Mouse (Mus musculus) MEL (cell line): ENCODE results near the gene Ccdc57. TPM values are rescaled to one million over a fixed set of nuclear protein-coding genes. Genes with fewer than 3 reads are reported as not detected.

ENCODE experiments used
- DNase-seq: peaks from one replicate; pipeline ENCODE4 v3.0.0; 2011; ENCODE audit warnings: low read depth, low spot score
- H3K27ac ChIP-seq: 2 replicates; pipeline ENCODE4 v1.5.1; 2012; ENCODE audit warnings: low read depth, mild to moderate bottlenecking, control low read depth, low read length, moderate library complexity; ENCODE audit not compliant: control insufficient read depth
- H3K27me3 ChIP-seq, 2 experiments: fragments of 150-350 bp in 1 of 2; sonication (generic) in 1 of 2; 2 replicates each; pipeline ENCODE4 v1.6.1; 2012; ENCODE audit warnings: low read length in 2 of 2, mild to moderate bottlenecking in 2 of 2, improper control_type of control experiment in 1 of 2, moderate library complexity in 1 of 2; ENCODE audit not compliant: insufficient read depth in 2 of 2, control insufficient read depth in 1 of 2
- H3K36me3 ChIP-seq, 2 experiments: 2 replicates each; pipeline ENCODE4 v1.6.1; 2012 to 2014; ENCODE audit warnings: low read length in 2 of 2, improper control_type of control experiment in 1 of 2, inconsistent platforms in 1 of 2, mild to moderate bottlenecking in 1 of 2; ENCODE audit not compliant: insufficient read depth in 2 of 2, control insufficient read depth in 1 of 2
- H3K4me1 ChIP-seq, 2 experiments: fragments of 150-350 bp in 1 of 2; sonication (generic) in 1 of 2; 2 replicates each; pipeline ENCODE4 v1.6.1; 2012; ENCODE audit warnings: low read length in 2 of 2, improper control_type of control experiment in 1 of 2, mild to moderate bottlenecking in 1 of 2; ENCODE audit not compliant: insufficient read depth in 2 of 2, control insufficient read depth in 1 of 2
- H3K4me3 ChIP-seq, 2 experiments: fragments of 150-350 bp in 1 of 2; sonication (generic) in 1 of 2; 2 replicates each; pipeline ENCODE4 v1.5.1; 2012; ENCODE audit warnings: low read depth in 2 of 2, low read length in 2 of 2, mild to moderate bottlenecking in 2 of 2, moderate library complexity in 2 of 2, control low read depth in 1 of 2, improper control_type of control experiment in 1 of 2; ENCODE audit not compliant: control insufficient read depth in 1 of 2, insufficient read depth in 1 of 2
- H3K79me2 ChIP-seq: 2 replicates; pipeline ENCODE4 v1.6.1; 2012; ENCODE audit warnings: mild to moderate bottlenecking, low read length, moderate library complexity; ENCODE audit not compliant: control insufficient read depth, poor library complexity, insufficient read depth
- H3K9ac ChIP-seq: 2 replicates; pipeline ENCODE4 v1.6.1; 2012; ENCODE audit warnings: low read depth, mild to moderate bottlenecking, control low read depth, low read length, moderate library complexity; ENCODE audit not compliant: control insufficient read depth, poor library complexity, severe bottlenecking
- H3K9me3 ChIP-seq: fragments of 150-350 bp; sonication (generic); replicated peaks from 2 replicates; pipeline ENCODE4 v1.6.1; 2012; ENCODE audit warnings: mild to moderate bottlenecking, low read length, improper control_type of control experiment, moderate library complexity; ENCODE audit not compliant: insufficient read depth
- CHD1 ChIP-seq: IDR thresholded peaks from 2 replicates; pipeline ENCODE4 v1.6.1; 2012; ENCODE audit warnings: low read depth, mild to moderate bottlenecking, inconsistent platforms, low read length, improper control_type of control experiment
- CTCF ChIP-seq, 3 experiments: IDR thresholded peaks in 2 of 3; conservative IDR thresholded peaks in 1 of 3; 2 replicates each; pipeline ENCODE4 v1.5.1; 2011 to 2012; ENCODE audit warnings: low read length in 3 of 3, low read depth in 2 of 3, mild to moderate bottlenecking in 2 of 3, improper control_type of control experiment in 1 of 3, inconsistent platforms in 1 of 3, mixed read lengths in 1 of 3, moderate library complexity in 1 of 3; ENCODE audit not compliant: control insufficient read depth in 1 of 3, insufficient read depth in 1 of 3, poor library complexity in 1 of 3, severe bottlenecking in 1 of 3
- E2F4 ChIP-seq: IDR thresholded peaks from 2 replicates; pipeline ENCODE4 v1.6.1; 2011; ENCODE audit warnings: low read depth, low read length, improper control_type of control experiment, borderline replicate concordance
- ELF1 ChIP-seq: IDR thresholded peaks from 2 replicates; pipeline ENCODE4 v1.6.1; 2014; ENCODE audit warnings: low read depth, mild to moderate bottlenecking, inconsistent platforms, low read length, improper control_type of control experiment, moderate library complexity
- ETS1 ChIP-seq: IDR thresholded peaks from 2 replicates; pipeline ENCODE4 v1.6.1; 2012; ENCODE audit warnings: low read depth, mild to moderate bottlenecking, inconsistent platforms, low read length, improper control_type of control experiment, moderate library complexity
- GABPA ChIP-seq: IDR thresholded peaks from 2 replicates; pipeline ENCODE4 v1.6.1; 2012; ENCODE audit warnings: low read depth, mild to moderate bottlenecking, inconsistent platforms, low read length, improper control_type of control experiment, moderate library complexity
- GATA1 ChIP-seq: IDR thresholded peaks from 2 replicates; pipeline ENCODE4 v1.6.1; 2011; ENCODE audit warnings: low read depth, low read length, improper control_type of control experiment
- HCFC1 ChIP-seq: IDR thresholded peaks from 2 replicates; pipeline ENCODE4 v1.6.1; 2012; ENCODE audit warnings: low read depth, mild to moderate bottlenecking, inconsistent platforms, low read length, improper control_type of control experiment, moderate library complexity
- KAT2A ChIP-seq: conservative IDR thresholded peaks from 2 replicates; pipeline ENCODE4 v1.6.1; 2012; ENCODE audit warnings: low read depth, low read length, improper control_type of control experiment, inconsistent platforms
- MAZ ChIP-seq: IDR thresholded peaks from 2 replicates; pipeline ENCODE4 v1.6.1; 2012; ENCODE audit warnings: low read depth, mild to moderate bottlenecking, inconsistent platforms, low read length, improper control_type of control experiment
- MEF2A ChIP-seq: IDR thresholded peaks from 2 replicates; pipeline ENCODE4 v1.6.1; 2014; ENCODE audit warnings: low read depth, mild to moderate bottlenecking, inconsistent platforms, low read length, improper control_type of control experiment; ENCODE audit not compliant: poor library complexity, insufficient replicate concordance, severe bottlenecking; ENCODE audit errors: extremely low read depth
- MXI1 ChIP-seq: IDR thresholded peaks from 2 replicates; pipeline ENCODE4 v1.6.1; 2011; ENCODE audit warnings: mild to moderate bottlenecking, low read depth, low read length, improper control_type of control experiment
- MYB ChIP-seq: IDR thresholded peaks from 2 replicates; pipeline ENCODE4 v1.6.1; 2011; ENCODE audit warnings: mild to moderate bottlenecking, low read depth, low read length, improper control_type of control experiment
- MYC ChIP-seq: IDR thresholded peaks from 2 replicates; pipeline ENCODE4 v1.6.1; 2011; ENCODE audit warnings: low read depth, mild to moderate bottlenecking, low read length, improper control_type of control experiment, moderate library complexity
- NRF1 ChIP-seq: IDR thresholded peaks from 2 replicates; pipeline ENCODE4 v1.6.1; 2014; ENCODE audit warnings: low read depth, mild to moderate bottlenecking, inconsistent platforms, low read length, improper control_type of control experiment, moderate library complexity; ENCODE audit not compliant: poor library complexity, insufficient read depth, severe bottlenecking
- POLR2A ChIP-seq, 2 experiments: IDR thresholded peaks; 2 replicates each; pipeline ENCODE4 v1.6.1; 2011 to 2012; ENCODE audit warnings: low read length in 2 of 2, mild to moderate bottlenecking in 2 of 2, control low read depth in 1 of 2, improper control_type of control experiment in 1 of 2, low read depth in 1 of 2, moderate library complexity in 1 of 2; ENCODE audit not compliant: control insufficient read depth in 1 of 2, insufficient read depth in 1 of 2, poor library complexity in 1 of 2
- POLR2AphosphoS2 ChIP-seq: IDR thresholded peaks from 2 replicates; pipeline ENCODE4 v1.6.1; 2011; ENCODE audit warnings: low read length, improper control_type of control experiment
- POLR2AphosphoS5 ChIP-seq: IDR thresholded peaks from 2 replicates; pipeline ENCODE4 v1.6.1; 2012; ENCODE audit warnings: low read depth, borderline replicate concordance, mild to moderate bottlenecking, inconsistent platforms, low read length, moderate library complexity, mixed read lengths
- RAD21 ChIP-seq: IDR thresholded peaks from 2 replicates; pipeline ENCODE4 v1.6.1; 2011; ENCODE audit warnings: mild to moderate bottlenecking, low read depth, low read length, improper control_type of control experiment
- RCOR1 ChIP-seq: IDR thresholded peaks from 2 replicates; pipeline ENCODE4 v1.6.1; 2012; ENCODE audit warnings: low read depth, mild to moderate bottlenecking, inconsistent platforms, low read length, improper control_type of control experiment
- SIN3A ChIP-seq: IDR thresholded peaks from 2 replicates; pipeline ENCODE4 v1.6.1; 2012; ENCODE audit warnings: low read length, improper control_type of control experiment, inconsistent platforms
- TAL1 ChIP-seq: IDR thresholded peaks from 2 replicates; pipeline ENCODE4 v1.6.1; 2012; ENCODE audit warnings: mild to moderate bottlenecking, inconsistent platforms, low read length, moderate library complexity, mixed read lengths
- TCF12 ChIP-seq: IDR thresholded peaks from 2 replicates; pipeline ENCODE4 v1.6.1; 2014; ENCODE audit warnings: low read depth, mild to moderate bottlenecking, inconsistent platforms, low read length, improper control_type of control experiment, moderate library complexity
- USF2 ChIP-seq, 2 experiments: IDR thresholded peaks; 2 replicates each; pipeline ENCODE4 v1.6.1; 2011 to 2012; ENCODE audit warnings: improper control_type of control experiment in 2 of 2, low read length in 2 of 2, borderline replicate concordance in 1 of 2, inconsistent platforms in 1 of 2, low read depth in 1 of 2, mild to moderate bottlenecking in 1 of 2; ENCODE audit not compliant: insufficient read depth in 1 of 2
- ZC3H11A ChIP-seq: IDR thresholded peaks from 2 replicates; pipeline ENCODE4 v1.6.1; 2012; ENCODE audit warnings: low read depth, mild to moderate bottlenecking, inconsistent platforms, low read length, improper control_type of control experiment
- ZKSCAN1 ChIP-seq: IDR thresholded peaks from 2 replicates; pipeline ENCODE4 v1.6.1; 2012; ENCODE audit warnings: low read depth, mild to moderate bottlenecking, inconsistent platforms, low read length, improper control_type of control experiment, moderate library complexity
- ZMIZ1 ChIP-seq: IDR thresholded peaks from 2 replicates; pipeline ENCODE4 v1.6.1; 2012; ENCODE audit warnings: low read depth, mild to moderate bottlenecking, inconsistent platforms, low read length, improper control_type of control experiment, moderate library complexity
- ZNF384 ChIP-seq: IDR thresholded peaks from 2 replicates; pipeline ENCODE4 v1.6.1; 2012; ENCODE audit warnings: low read depth, mild to moderate bottlenecking, inconsistent platforms, low read length, improper control_type of control experiment
- polyA plus RNA-seq, 2 experiments: library from polyadenylated mRNA; stranded (reverse) in 1 of 2; unstranded in 1 of 2; fragments of >175 nt in 1 of 2; fragments of >200 nt in 1 of 2; gene quantifications; 2 replicates each; pipeline versions ENCODE4 v1.2.1 to v1.2.4; 2012; ENCODE audit warnings: low replicate concordance in 2 of 2, low read depth in 1 of 2; ENCODE audit not compliant: insufficient read length in 2 of 2, insufficient read depth in 1 of 2, missing spikeins in 1 of 2
- total RNA-seq: library from RNA; depleted of rRNA; stranded (reverse); fragments of 300-350 nt; gene quantifications from 2 replicates; pipeline ENCODE4 v1.2.3, GENCODE M21; 2012

Ccdc57 gene
- total and polyA plus RNA-seq, 3 experiments = 5.3 to 7.4 TPM; not detected in 1

DNA sequence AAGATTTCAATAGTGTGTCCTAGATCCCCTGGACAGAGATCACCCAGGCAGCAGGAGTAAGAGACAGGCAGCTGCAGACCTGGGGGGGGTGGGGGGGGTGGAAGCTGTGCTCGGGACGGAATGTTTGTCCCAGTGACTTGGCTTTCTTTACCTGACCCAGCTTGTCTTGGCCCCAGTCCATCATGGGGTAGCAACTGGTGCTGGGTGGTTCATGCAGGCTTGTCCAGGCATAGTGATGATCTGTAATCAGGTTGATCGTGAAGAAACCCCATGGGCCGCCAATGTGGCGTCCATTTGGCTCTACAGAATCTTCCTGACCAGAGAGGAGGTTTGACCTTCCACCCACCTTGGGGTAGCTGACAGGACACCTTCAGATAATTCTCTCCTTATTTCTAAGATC lies 13.3 kb upstream of the Ccdc57 start:
- no peak overlapping the region for H3K9ac ChIP-seq
- peaks cover 0 to 2% of the 10 kb centered on the region in 2 experiments; a peak in 2 of 4 replicates for H3K4me1 ChIP-seq
- no peak overlapping the region for H3K4me3 ChIP-seq
- TF ChIP-seq ZKSCAN1 (no peak), MXI1 (no peak), ETS1 (no peak), MYC (no peak), TAL1 (no peak), POLR2A (IDR thresholded peaks at IDR 0.05; ENCODE audit: control insufficient read depth in 1 of 2, insufficient read depth in 1 of 2, low read depth in 1 of 2, low read length in 2 of 2, poor library complexity in 1 of 2) (no peak), CHD1 (no peak), RAD21 (no peak), MYB (no peak), ZNF384 (no peak), POLR2AphosphoS2 (no peak), NRF1 (no peak), GATA1 (no peak), HCFC1 (no peak), RCOR1 (no peak)
- no peak overlapping the region for H3K27ac ChIP-seq
- H3K27me3 ChIP-seq = no peaks in the 10 kb centered on the region
- no peak for DNase-seq
- peaks cover 18% of the 10 kb centered on the region for H3K79me2 ChIP-seq
- H3K36me3 ChIP-seq = no peaks in the 10 kb centered on the region
- no peaks in the 10 kb centered on the region for H3K9me3 ChIP-seq

DNA sequence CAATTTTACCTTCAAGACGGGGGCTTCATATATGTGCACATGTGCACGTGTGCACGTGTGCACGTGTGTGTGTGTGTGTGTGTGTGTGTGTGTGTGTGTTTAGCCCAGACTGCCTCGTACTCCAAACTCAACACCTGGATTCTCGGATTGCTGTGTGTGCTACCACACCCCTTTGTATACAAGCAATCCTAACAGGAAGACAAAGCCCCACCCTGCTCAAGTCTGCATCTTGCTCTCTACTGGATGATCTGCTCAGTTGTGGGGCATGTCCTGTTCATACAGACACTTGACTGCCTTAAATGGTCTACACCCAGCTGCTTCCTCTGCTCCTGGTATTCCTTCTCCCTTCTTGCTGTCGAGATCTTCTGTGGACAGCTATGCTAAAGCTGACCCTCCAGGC lies 12.6 kb upstream of the Ccdc57 start:
- Histone ChIP-seq H3K27ac (no peak overlapping the region), H3K4me3 (no peak overlapping the region), H3K9ac (no peak overlapping the region), H3K36me3 (no peaks in the 10 kb centered on the region), H3K27me3 (no peaks in the 10 kb centered on the region), H3K4me1 (peaks cover 0 to 2% of the 10 kb centered on the region in 2 experiments; a peak in 2 of 4 replicates), H3K9me3 (no peaks in the 10 kb centered on the region), H3K79me2 (peaks cover 13% of the 10 kb centered on the region)
- TF ChIP-seq POLR2A (IDR thresholded peaks at IDR 0.05; ENCODE audit: control insufficient read depth in 1 of 2, insufficient read depth in 1 of 2, low read depth in 1 of 2, low read length in 2 of 2, poor library complexity in 1 of 2) (no peak), USF2 (IDR thresholded peaks at IDR 0.05; ENCODE audit: borderline replicate concordance in 1 of 2, insufficient read depth in 1 of 2, low read depth in 1 of 2, low read length in 2 of 2) (no peak), ZMIZ1 (no peak), E2F4 (no peak), MEF2A (no peak), HCFC1 (no peak), ZC3H11A (no peak), ELF1 (no peak), RCOR1 (no peak), MYB (no peak), TCF12 (no peak), CTCF (IDR thresholded peaks at IDR 0.05 in 2 of 3, conservative IDR thresholded peaks at IDR 0.05 in 1 of 3; ENCODE audit: control insufficient read depth in 1 of 3, insufficient read depth in 1 of 3, low read depth in 2 of 3, low read length in 3 of 3, poor library complexity in 1 of 3, severe bottlenecking in 1 of 3) (no peak), GABPA (no peak), MAZ (no peak), ETS1 (no peak), MXI1 (no peak), POLR2AphosphoS5 (no peak), KAT2A (no peak), SIN3A (no peak)
- no peak for DNase-seq
